8 mouse cellular contexts compared by ENCODE assay signal in the genomic region with DNA sequence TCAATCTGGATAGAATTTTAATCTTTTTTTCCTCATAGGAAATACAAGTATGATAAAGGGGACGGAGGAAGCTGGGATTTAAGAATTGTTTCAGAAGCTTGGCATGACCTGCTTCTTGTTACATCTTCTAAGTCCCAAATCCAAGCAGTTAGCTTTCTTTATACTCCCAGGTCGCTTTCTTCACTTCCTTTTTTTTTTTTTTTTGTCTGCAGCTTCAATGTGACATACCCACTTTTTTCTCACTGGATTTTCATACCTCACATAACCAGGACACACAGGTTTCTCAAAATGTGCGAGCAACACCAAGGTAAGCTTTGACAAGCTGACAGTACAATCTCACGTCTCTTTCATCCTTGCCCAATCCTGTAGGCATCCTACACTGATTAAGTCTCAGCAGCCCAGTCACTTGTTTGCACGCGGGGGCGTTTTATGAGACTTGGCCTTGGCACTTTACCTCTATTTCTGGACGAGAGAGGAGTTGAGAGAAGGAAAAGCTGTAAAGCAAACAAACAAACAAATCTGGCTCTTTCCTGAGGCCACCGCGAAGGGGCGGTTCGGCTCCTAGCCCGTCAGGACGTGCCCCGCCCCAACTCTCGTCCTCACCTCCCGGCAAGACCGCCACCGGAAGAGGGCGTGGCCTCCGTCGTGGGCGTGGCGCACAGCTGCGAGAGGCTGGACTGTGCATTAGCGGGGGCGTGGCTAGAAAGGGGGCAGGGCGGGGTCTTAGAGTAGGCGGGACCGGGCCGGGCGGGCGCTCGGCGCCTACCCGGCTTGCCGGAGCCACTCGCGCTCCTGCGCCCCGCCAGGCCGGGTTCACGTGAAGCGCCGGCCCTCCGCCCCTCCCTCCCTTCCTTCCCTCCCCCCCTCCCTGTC. TPM values are rescaled to one million over a fixed set of nuclear protein-coding genes. Genes with fewer than 3 reads are reported as not detected.
DNase-seq lines count a peak whose midpoint lies in the region; ATAC-seq and TF ChIP-seq lines count a peak whose summit lies in the region.

A gene (plus strand): TSS at position 825 of the 873 bp plus-strand sequence.

- TF ChIP-seq CTCF in Patski (IDR thresholded peaks at IDR 0.05) = no peak

- peak within 1 kb of the TSS; percentile 85 for H3K4me3 ChIP-seq in hindbrain, embryonic 13.5 days

- CTCF ChIA-PET in Patski (lab: Charles Lee) = interaction anchor here (1.5 to 2.3 kb wide), 2 partner anchors 11 to 46 kb away, joined by 4 to 13 read pairs; no protein-coding TSS in a partner anchor

- H3K9ac ChIP-seq in hindbrain, embryonic 13.5 days = peak within 1 kb of the TSS; percentile 85

- H3K9me3 ChIP-seq in hindbrain, embryonic 13.5 days = no peaks in the 10 kb centered on the region

- in situ Hi-C loops in Patski (cut with MboI; ENCODE audit: low pct_unique_long_range_greater_than_20kb) = loop anchor here (25.0 kb wide), 1 partner anchor 1597 kb away; no protein-coding TSS in a partner anchor

- no peaks in the 10 kb centered on the region for H3K36me3 ChIP-seq in hindbrain, embryonic 13.5 days

- H3K27ac ChIP-seq in hindbrain, embryonic 13.5 days = peak within 1 kb of the TSS; percentile 86

- no peaks in the 10 kb centered on the region for H3K27me3 ChIP-seq in Patski
- H3K27me3 ChIP-seq in hindbrain, embryonic 13.5 days = no peaks in the 10 kb centered on the region

- peak; percentile 78 for DNase-seq in Patski (ENCODE audit: low read depth, low spot score)
- peak; percentile 99 for DNase-seq in cerebellum, postnatal 14 days
- peak; percentile 84 to 91 for DNase-seq in frontal cortex, postnatal 14 days (ENCODE audit: low spot score in 2 of 2)
- peak; percentile 87 to 89 for DNase-seq in layer of hippocampus, postnatal 25 days (ENCODE audit: extremely low spot score in 1 of 2, low spot score in 1 of 2)
- peak; percentile 98 for DNase-seq in lung, postnatal 25 days (ENCODE audit: low spot score)
- DNase-seq in retina, embryonic 14.5 days (ENCODE audit: low spot score) = peak; percentile 98
- DNase-seq in thymus, postnatal 4 days = peak; percentile 100

- H3K4me1 ChIP-seq in hindbrain, embryonic 13.5 days (replicated peaks) = peaks cover 16% of the 10 kb centered on the region

- H3K4me2 ChIP-seq in hindbrain, embryonic 13.5 days = peak within 1 kb of the TSS; percentile 74

- ATAC-seq in Patski = peak; percentile 94
- peak; percentile 99 for ATAC-seq in hindbrain, embryonic 13.5 days (ENCODE audit: low FRiP score)

- POLR2A ChIA-PET in Patski (lab: Charles Lee) = interaction anchor here (0.6 to 1.5 kb wide), 2 partner anchors 39 to 121 kb away, joined by 3 read pairs; no protein-coding TSS in a partner anchor

- 4% methylated on average over 42 of the region's 46 CpGs for WGBS in hindbrain, embryonic 13.5 days

RNA-seq across cellular contexts. Expression of the gene that starts here (rescaled TPM):
- 25.9 TPM for polyA plus RNA-seq in Patski (2021)
- 4.1 and 4.5 TPM in 2 replicates for polyA plus RNA-seq in hindbrain, embryonic 13.5 days (2015; fragmentation: Nextera tagmentation; extraction: Ambion mirVana)
- 10 to 100 TPM; 38.5 TPM for total RNA-seq in layer of hippocampus, postnatal 25 days (2021)

Comparison
In these comparisons a context has a peak if more than half of its experiments do, and no peak if none do; other contexts are left out.
1. Peak in every context shown above with its lines: DNase-seq, ATAC-seq, H3K4me3 ChIP-seq and H3K27ac ChIP-seq.